Mouse (Mus musculus) liver, adult 2 months (tissue): ENCODE measurements around the gene Cdc42bpa.

Experiments
- CTCF ChIP-seq: fragments of 200-500 bp; IDR thresholded peaks from 2 replicates; pipeline ENCODE4 v1.5.1; 2011; ENCODE audit warnings: low read depth, low read length, control low read depth
- POLR2A ChIP-seq: fragments of 200-500 bp; IDR thresholded peaks from 2 replicates; pipeline ENCODE4 v1.6.1; 2011; ENCODE audit warnings: low read length, control low read depth; ENCODE audit not compliant: insufficient read depth; ENCODE audit errors: extremely low read depth

DNA sequence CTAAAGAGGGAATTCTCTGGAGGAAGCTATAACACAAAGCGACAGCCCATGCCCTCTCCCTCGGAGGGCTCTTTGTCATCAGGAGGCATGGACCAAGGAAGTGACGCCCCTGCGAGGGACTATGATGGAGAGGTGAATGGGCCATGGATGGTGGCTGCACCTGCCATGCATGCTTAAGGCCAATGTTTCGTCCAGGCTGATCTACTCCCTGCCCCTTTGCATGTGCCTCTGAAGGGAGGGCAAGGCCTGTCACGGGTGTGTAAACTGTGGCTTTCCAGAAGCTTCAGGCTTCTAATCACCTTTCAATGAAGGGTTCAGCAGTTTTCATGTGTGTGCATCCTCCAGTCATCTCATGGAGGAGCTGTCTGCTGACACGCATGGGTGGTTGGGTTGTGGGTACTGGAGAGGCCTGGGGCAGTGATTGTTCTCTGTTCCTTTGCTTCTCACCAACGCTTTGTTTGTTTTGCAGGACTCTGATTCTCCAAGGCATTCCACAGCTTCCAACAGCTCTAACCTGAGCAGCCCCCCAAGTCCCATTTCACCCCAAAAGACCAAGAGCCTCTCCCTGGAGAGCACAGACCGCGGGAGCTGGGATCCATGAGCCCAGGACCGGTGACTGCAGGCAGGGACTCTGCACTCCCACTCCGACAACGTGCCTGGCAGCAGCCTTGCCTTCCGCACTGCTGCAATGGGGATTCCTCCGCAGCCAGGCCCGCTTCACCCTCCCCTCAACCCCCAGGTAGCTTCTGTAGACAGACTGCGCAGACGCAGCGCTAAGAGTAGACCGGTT lies 201.5 kb downstream of the Cdc42bpa start:
- TF ChIP-seq CTCF (no peak), POLR2A (no peak)
